Mouse (Mus musculus): ENCODE data around the gene Hpd. TPM values are rescaled to one million over a fixed set of nuclear protein-coding genes. Genes with fewer than 3 reads are reported as not detected.

Gene Hpd
- total RNA-seq, 1 experiment from 2014 or later = not detected

DNA sequence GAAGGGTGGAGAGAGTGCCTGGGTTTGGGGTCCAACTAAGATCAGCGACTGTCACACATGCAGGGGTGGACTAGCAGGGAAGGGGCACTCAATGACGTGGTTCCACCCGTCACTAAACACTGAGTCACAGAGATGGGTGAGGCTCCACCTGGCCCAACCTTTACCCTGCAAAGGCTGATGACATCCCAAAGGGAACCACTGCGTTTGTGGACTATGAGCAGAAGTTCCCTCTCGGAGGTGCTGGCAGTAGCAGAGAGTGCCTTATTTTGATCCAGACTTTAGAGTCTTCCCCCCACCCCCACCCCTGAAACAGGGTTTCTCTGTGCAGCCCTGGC is 51.7 kb downstream of the Hpd start:
- no peak for ATAC-seq (replicated peaks in 1 of 2; ENCODE audit: insufficient read depth in 1 of 2, low FRiP score in 2 of 2, low TSS enrichment in 1 of 2, low read depth in 1 of 2, poor library complexity in 2 of 2, severe bottlenecking in 2 of 2)

DNA sequence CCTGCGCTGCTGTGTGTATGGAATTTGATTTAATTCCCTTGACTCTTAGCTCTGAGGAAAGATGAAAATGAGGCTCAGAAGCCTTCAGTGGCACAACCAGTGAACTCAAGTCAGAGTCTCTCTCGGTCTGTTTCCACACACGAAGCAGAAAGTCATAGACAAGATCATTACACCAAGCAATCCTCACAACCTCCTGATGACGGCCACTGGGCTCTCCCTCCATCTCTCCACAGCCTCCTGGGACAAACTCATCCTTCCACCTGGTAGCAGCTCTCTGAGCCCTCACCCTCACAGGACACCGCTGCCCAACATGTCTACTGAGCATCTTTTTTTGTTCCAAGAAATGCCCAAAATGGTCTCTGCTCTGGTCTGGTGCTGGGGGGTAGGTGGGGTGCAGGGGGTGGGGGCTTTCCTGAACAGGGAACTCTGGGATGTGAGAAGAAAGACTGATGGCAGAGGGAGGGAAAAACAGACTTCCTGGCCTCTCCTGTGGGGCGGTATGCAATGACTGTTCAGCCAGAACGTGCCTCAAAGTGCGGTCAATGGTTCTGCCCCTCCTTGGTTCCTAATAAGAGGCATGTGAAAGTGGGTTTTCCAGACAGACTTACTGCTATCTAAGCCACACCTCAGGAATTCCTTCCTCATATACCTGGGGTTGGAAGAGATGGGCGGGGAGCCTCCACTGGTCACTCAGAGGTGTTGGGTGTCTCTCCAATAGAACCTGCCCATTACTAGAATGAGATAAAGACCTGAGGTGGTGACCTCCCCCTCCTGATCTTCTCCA is 52.3 kb downstream of the Hpd start:
- ATAC-seq (replicated peaks in 1 of 2; ENCODE audit: insufficient read depth in 1 of 2, low FRiP score in 2 of 2, low TSS enrichment in 1 of 2, low read depth in 1 of 2, poor library complexity in 2 of 2, severe bottlenecking in 2 of 2) = no peak

DNA sequence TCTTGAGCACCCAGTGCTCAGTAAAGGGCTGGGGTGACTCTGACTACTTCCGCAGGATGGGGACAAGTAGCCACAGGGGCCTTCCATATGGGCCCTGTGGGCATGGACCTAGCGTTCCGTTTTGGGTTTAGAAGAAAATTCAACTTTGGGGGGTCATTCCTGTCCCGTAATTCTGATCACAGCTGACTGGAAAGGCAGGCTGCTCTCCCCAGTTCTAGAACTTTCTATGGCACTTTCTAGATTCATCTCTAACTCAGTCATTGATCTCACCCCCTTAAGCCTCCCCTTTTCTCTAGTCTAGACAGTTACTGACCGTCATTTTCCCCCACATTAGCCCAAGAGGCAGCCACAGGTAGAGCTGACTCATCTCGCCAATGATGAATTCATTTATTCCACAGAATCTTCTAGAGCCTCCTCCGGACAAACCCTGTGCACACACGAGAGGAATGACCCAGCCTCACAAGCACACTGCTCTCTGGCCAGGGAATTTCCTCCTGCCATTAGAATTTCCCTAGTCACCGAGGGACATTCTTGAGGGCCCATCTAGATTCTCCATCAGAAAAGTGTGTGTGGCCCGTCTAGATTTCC is 53.3 kb downstream of the Hpd start:
- no peak for ATAC-seq (replicated peaks in 1 of 2; ENCODE audit: insufficient read depth in 1 of 2, low FRiP score in 2 of 2, low TSS enrichment in 1 of 2, low read depth in 1 of 2, poor library complexity in 2 of 2, severe bottlenecking in 2 of 2)

DNA sequence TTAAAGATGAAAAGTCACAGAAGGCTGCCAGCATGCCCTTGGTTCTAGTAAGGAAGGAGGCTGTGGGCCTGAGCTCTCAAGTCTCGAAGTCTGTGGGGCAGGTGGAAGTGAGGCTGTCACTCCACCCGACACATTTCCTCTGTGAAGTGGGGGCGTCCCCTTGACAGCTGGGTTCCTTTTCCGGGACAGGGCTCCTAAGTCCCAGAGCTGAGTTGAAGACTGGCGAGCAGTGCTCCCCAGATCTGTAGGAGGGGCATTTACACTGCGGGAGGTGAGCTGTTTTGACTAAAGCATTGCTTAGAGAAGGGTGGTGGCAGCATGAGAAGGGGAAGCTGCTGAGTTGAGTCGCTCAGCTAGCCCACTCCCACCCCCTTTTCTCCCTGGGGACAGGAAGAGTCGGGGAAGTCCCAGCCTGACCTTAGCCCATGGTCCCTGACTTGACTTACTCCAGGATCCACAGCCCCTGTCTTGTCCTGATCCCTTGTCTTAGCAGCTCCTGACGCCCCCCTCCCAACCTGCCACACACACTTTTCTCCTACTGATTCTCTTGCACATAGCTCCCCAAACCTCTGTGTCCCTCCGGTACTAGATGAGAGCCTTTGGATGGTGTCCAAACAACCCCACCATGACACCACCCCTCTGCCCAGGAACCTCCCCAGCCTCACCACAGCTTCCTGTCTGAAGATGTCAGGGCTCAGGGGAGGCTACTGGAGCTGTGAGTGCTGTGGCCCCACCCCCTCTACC is 53.9 kb downstream of the Hpd start:
- peak; percentile 65 to 72 for ATAC-seq (replicated peaks in 1 of 2; ENCODE audit: insufficient read depth in 1 of 2, low FRiP score in 2 of 2, low TSS enrichment in 1 of 2, low read depth in 1 of 2, poor library complexity in 2 of 2, severe bottlenecking in 2 of 2)

DNA sequence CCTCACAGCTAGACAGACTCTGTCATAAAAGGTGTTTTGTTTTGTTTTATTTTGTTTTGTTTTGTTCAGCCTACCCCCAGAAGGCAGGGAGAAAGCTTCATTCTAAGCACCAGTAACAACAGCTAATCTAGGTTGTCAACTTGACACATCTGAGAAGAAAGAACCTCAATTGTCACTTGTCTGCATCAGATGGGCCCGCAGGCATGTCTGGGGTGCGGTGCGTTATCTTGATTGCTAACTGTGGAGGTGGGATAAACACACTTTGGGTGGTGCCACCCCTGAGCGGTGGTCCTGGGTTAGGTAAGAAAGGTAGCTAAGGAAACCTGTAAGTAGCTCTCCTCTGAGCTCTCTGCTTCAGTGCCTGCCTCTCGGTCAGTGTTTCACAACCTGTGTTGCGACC is 55.5 kb downstream of the Hpd start:
- ATAC-seq (replicated peaks in 1 of 2; ENCODE audit: insufficient read depth in 1 of 2, low FRiP score in 2 of 2, low TSS enrichment in 1 of 2, low read depth in 1 of 2, poor library complexity in 2 of 2, severe bottlenecking in 2 of 2) = no peak

DNA sequence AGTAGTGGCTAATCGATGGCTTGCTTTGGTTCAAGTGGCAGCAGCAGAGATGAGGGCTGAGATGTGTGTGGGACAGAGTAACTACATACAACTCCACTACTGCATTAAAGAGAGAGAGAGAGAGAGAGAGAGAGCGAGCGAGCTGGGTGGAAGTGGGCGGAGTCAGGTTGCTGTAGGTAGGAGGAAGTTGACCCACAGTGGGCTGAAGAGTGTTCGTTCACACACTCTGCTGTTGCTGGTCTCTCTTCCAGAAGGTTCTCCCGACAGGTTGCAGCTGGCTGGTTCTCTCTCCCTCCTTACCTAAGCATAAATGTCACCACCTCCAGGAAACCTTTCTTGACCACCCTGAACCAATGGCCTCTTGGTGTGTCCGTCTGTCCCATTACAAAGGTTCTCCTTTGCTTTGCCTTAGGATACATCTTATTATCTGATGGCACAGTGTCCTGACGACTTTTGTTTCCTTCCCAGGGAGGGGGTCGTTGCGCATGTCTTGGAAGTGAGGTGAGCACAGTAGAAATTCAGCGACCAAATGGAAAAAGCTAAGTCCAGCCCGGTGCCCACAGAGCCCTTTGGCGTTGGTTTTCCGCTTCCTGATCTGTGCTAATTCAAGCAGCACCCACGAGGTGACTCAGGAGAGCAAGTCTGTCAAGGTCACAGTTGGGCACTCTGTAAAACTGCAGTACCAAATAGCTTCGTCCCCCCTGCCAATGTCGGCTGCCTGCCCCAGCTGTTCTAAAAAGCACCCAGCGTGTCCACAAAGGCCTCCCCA is 56.7 kb downstream of the Hpd start:
- ATAC-seq (replicated peaks in 1 of 2; ENCODE audit: insufficient read depth in 1 of 2, low FRiP score in 2 of 2, low TSS enrichment in 1 of 2, low read depth in 1 of 2, poor library complexity in 2 of 2, severe bottlenecking in 2 of 2) = peak; percentile 43 to 57

DNA sequence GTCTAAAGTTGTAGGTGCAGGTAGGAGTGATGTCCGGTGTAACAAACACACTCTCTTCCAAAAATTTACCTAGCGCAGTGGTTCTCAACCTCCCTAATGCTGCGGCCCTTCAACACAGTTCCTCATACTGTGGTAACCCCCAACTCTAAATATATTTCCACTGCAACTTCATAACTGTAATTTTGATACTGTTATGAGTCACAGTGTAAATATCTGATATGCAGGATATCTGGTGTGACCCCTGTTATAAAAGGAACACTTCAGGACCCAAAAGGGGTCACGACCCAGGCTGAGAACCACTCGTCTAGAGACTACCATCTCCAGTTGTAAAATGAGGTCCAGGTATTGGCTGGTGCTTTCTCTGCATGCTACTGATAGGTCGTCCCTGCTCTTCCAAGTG is 57.4 kb downstream of the Hpd start:
- ATAC-seq (replicated peaks in 1 of 2; ENCODE audit: insufficient read depth in 1 of 2, low FRiP score in 2 of 2, low TSS enrichment in 1 of 2, low read depth in 1 of 2, poor library complexity in 2 of 2, severe bottlenecking in 2 of 2) = no peak

DNA sequence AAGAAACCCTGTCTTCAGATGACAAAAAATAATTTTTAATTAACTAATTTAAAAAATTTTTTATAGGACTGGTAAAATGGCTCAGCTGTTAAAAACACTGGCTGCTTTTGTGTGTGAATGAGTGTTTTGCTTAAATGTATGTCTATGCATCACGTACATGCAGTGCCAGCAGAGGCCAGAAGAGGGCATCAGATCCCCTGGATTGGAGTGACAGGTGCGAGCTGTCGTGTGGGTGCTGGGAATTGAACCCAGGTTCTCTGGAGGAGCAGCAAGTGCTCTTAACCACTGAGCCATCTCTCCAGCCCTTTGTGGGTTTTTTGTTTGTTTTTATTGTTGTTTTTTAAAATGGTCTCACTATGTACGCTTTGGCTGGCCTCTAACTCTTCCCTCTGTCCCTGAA is 60.3 kb downstream of the Hpd start:
- ATAC-seq (replicated peaks in 1 of 2; ENCODE audit: insufficient read depth in 1 of 2, low FRiP score in 2 of 2, low TSS enrichment in 1 of 2, low read depth in 1 of 2, poor library complexity in 2 of 2, severe bottlenecking in 2 of 2) = no peak

Other genes with a start within 250 kb of the Hpd start
- 59.0 and 70.8 TPM in 2 replicates for gene Kdm2b, start 192.9 kb downstream of the Hpd start, total RNA-seq (2017)
- 16.8 and 18.2 TPM in 2 replicates for gene Orai1, start 167.7 kb downstream of the Hpd start, total RNA-seq (2017)
- gene Morn3, start 135.7 kb downstream of the Hpd start, total RNA-seq (2017) = 0.25 TPM in 1 of 2 replicates, not detected in the other
- 0.56 and 2.7 TPM in 2 replicates for gene Tmem120b, start 114.3 kb downstream of the Hpd start, total RNA-seq (2017)
- gene Rhof, start 50.0 kb downstream of the Hpd start, total RNA-seq (2017) = 7.1 and 12.3 TPM in 2 replicates
- gene Setd1b, start 40.5 kb downstream of the Hpd start, total RNA-seq (2017) = 2.3 and 2.8 TPM in 2 replicates
- gene Psmd9, start 13.3 kb downstream of the Hpd start, total RNA-seq (2017) = 20.9 and 21.0 TPM in 2 replicates
- 0.19 TPM in 1 of 2 replicates, not detected in the other for gene Wdr66, start 69.4 kb upstream of the Hpd start, total RNA-seq (2017)
- 16.3 and 19.4 TPM in 2 replicates for gene Bcl7a, start 161.1 kb upstream of the Hpd start, total RNA-seq (2017)
- 16.0 and 25.1 TPM in 2 replicates for gene Mlxip, start 212.1 kb upstream of the Hpd start, total RNA-seq (2017)